Mouse (Mus musculus) cerebellum, adult 9-10 months (tissue): ENCODE results near the gene Irf2bpl.

ENCODE experiments used
- DNase-seq: peaks from one replicate; pipeline ENCODE4 v3.0.0; 2022

Irf2bpl gene

DNA sequence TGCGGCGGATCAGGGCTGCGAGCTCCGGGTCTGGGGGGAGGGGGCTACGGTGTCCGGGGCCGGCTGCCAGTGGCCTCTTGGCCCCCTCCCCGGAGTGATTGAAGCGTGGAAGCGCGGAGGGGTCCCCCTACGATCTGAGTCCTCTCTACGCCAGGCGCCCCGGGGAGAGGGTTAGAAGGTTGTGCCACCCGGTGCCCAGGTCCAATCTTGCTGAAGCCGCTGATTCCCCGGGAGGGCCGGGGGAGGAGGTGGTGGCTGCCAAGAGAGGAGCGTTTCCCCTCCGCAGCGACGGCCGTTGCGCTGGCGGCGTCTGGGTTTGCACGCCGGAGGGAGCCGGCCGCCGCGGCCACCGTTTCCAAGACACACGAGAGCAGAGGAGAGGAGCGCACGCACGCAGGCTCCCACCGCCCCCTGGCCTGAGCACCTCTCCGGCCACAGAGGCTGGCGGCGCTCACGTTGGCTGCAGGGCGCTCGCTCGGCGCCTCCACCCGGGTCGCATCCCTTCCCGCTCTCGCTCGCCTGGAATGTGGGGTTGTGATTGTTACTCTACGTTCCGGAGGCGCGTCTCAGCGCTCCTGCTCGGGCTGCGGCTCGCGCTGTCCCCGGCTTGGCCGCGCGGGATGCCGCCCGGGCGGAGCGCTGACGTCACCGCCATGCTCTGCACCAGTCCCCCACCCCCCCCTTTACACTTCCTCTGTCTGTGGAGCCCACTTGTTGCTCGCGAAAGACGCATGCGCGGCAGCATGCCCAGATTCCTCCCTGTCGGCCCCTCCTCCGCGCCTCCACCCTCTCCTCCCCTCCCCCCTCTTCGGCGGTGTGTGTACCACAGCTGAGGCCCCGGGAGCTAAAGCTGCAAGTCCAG is at the start of gene Irf2bpl:
Gene Irf2bpl (minus strand): TSS at position 602 of the 862 bp plus-strand sequence.
- peak; percentile 98 for DNase-seq

DNA sequence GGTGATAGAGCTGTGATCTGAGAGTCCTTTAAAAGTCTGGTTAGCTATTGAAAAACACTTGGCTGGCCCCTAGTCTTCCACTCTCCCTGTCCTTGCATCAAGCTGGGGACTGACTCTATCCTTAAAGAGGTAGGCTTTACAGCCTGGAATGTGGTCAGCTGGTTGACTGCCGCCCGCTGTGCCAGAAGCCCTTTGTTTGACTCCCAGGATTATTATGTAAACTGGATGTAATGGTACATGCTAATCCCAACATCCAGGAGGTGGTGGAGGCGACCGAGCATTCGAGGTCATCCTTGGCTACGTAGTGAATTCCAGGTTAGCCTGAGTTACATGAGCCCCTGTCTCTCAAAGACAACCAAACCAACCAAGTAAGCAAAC is 48.0 kb upstream of the Irf2bpl start:
- DNase-seq = no peak

DNA sequence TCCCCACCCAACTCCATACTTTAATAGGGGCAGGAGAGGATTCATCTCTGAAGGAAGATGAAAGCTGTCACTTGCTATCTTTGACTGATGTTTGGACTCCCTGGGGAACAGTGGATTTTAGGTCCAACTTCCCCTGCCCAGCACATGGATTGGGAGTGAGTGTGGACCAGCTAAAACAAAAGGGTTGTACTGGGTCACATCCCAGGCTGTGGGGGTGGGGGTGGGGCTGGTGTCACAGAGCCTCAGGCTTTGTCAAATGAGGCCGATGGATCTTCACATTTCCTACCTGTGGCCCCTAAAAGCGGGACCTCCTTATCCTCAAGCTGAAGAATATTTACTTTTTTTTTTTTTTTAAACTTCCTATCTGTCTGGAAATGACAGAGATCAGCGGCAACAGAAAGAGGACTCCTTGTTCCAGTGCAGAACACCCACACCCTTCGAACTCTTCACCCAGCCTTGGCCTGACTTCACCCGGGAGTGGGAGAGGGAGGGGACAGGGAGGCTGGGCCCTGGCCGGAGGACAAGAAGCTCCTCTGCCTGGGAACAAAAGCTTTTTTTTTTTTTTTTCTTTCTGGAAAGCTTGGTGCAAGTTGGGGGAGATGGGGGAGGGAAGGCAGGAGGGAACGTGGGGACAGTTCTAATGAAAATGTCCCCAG is 47.4 kb upstream of the Irf2bpl start:
- DNase-seq = no peak

DNA sequence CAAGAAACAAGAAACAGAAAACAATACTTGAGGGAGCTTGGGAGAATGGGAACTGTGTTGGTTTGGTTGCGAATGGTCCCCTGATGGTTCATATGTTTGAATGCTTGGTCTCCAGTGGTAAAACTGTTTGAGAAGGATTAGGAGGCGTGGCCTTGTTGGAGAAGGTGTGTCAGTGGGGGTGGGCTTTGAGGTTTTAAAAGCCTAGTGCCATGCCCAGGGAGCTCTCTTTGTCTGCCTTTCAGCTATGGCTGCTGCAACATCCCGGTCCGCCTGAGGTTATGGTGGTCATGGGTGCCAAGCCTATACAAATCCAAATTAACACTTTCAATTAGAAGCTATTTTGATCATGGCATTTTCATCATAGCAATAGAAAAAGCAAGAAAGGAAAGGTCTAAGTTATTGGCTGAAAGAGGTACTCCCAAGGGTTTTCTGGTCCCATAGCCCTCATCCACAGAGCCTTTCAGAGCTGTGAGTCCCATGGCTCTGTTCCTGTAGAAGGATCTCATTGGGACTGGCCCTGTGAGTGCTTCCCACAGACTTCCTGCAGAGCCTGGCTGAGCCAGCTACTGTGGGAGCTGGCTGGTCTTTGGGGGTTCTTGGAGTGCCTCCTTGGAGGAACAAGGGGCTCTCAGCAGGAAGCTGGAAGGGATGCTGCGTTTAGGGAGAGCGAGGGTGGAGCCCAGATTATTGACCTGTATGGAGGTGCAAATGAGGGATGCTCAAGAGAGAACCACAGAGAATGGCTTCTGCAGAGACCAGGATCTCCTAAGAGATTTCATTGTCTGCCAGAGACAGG is 46.5 kb upstream of the Irf2bpl start:
- DNase-seq = no peak

- DNase-seq = peak; percentile 90
Observed at GRCm38 (mm10) chr12:86923837-86924236, 39.2 kb upstream of the Irf2bpl start.

DNA sequence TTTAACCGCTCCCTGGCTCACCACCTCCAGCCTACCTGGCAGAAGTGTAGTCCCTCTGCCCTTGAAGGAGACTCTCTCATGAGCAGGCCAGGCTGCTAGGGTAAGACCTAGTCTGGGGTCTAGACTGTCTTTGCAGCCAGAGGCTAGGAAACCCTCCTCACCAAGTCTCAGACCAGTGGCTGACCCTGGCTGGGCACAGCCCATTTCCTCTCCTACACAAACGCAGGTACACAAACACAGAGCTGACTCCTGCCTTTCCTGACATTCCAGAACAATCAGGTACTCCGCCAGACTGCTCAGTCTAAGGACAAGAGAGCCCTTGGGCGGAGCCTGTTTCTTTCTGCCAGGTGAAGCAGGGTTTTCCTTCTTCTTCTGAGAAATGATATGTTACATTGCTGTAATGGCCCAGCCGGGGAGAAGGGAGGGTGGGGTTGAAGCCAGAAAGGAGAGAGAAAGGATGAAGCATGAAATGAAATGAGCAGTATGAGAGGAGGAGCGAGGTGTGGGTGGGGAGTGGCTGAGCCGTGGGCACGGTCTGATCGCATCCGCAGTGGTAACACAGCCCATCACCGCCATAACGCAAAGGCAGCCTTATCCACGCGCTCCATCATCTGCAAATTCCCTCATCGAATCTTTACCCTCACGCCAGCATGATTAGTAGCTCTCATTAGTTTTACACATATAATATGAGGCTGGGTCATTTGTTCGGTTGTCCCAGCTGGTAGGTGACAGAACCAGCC is 34.6 kb upstream of the Irf2bpl start:
- no peak for DNase-seq

- no peak for DNase-seq
Observed at GRCm38 (mm10) chr12:86918361-86918967, 33.9 kb upstream of the Irf2bpl start.

DNA sequence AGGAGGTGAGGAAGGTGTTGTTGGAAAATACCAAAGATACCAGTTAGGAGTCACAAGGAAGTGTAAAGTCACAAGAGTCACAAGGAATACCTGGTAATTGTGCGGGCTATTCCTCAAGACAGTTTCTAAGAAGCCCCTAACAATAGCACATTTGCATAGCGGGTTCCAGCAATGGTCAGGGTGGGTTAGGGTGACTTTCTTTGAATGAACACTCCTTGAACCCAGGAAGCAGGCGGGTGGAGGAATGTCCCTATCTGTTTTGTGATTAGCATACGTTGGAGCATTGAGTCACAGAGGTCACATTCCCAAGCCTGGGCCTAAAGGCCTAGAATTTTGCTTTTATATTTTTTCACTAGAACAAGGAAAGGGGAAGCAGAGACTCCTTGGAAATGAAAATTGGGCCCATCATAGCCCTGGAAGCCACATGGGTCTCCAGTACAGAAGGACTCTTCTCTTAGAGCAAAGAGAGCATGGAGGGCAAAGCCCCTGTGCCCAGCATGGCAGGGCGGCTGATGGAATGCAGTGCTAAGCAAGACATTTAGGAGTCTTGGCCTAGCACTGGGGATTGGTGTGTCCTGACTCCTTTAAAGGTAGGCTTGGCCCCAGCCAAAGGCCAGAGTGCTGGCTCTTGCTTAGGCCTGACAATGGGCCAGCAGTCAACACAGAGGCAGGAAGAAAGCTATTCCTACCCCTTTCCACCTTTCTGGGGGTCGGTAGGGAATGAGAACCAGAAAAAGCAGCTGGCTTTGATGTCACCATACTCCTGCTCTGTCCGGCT is 32.4 kb upstream of the Irf2bpl start:
- DNase-seq = no peak

- DNase-seq = peak; percentile 89
Observed at GRCm38 (mm10) chr12:86915617-86916016, 31.0 kb upstream of the Irf2bpl start.

DNA sequence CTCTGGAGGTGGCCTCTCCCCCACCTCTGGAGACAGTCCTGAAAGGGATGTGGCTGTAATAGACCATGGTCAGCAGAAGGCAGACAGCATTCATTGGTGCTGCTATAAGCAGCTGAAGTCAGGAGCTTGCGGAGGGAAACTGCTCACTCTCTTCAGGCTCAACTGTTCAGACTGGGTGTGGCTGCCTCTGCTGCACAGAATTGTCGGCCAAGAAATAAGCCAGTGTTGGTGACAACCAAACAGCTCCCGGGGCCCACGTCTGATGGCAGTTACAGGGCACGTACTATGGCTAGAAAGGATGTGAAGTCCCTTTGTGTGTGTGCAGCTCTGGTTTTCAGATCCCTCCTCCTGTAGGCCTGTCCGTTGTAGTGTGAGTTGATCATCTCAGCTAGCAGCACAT is 30.2 kb upstream of the Irf2bpl start:
- no peak for DNase-seq

DNA sequence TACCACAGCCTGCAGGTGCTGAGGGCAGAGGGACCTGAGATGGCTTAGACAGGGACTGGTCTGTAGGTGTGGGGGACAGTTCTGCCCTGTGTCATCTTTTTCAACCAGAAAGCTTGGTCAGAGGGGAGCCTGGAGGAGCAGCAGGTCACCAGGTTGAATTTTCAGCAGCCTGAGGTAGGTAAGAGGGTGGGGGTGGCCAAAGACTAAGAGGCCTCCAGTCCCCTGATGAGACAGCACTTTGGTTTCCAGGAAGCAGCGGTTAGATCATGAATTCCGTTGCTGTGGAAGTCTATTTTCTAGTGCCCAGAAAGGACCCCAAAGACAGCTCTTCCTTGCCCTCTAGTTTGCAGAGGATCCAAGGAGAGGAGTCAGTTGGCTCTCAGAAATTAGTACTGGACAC is 29.8 kb upstream of the Irf2bpl start:
- DNase-seq = no peak

- no peak for DNase-seq
Observed at GRCm38 (mm10) chr12:86912335-86913093, 27.9 kb upstream of the Irf2bpl start.

DNA sequence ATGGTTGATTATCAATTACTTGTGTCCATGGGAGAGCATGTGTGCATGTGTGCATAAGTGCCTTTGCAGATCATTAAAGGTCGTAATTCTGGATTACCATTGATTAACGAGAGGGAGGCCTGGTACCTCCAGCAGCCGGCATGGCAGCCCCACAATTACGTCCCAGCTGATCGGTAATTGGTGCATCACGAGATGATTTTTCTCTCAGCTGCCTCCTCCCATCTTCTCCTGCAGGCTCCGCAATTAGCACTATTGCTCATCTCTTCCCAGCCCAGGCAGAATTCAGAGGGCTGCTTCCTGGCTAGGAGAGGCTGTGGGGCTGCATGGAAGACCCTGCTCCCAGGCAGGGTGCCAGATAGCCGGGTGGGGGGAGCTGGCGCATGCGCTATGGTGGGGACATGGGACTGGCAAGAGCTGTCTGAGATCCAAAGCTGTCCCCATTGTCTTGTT is 26.9 kb upstream of the Irf2bpl start:
- DNase-seq = no peak

GRCm38 (mm10) chr12:86906395-86906794 is 21.8 kb upstream of the Irf2bpl start:
- peak; percentile 89 for DNase-seq

GRCm38 (mm10) chr12:86905876-86906275 is 21.3 kb upstream of the Irf2bpl start:
- DNase-seq = no peak

GRCm38 (mm10) chr12:86905203-86905602 is 20.6 kb upstream of the Irf2bpl start:
- DNase-seq = peak; percentile 82

GRCm38 (mm10) chr12:86903828-86904806 is 19.5 kb upstream of the Irf2bpl start:
- DNase-seq = no peak

DNA sequence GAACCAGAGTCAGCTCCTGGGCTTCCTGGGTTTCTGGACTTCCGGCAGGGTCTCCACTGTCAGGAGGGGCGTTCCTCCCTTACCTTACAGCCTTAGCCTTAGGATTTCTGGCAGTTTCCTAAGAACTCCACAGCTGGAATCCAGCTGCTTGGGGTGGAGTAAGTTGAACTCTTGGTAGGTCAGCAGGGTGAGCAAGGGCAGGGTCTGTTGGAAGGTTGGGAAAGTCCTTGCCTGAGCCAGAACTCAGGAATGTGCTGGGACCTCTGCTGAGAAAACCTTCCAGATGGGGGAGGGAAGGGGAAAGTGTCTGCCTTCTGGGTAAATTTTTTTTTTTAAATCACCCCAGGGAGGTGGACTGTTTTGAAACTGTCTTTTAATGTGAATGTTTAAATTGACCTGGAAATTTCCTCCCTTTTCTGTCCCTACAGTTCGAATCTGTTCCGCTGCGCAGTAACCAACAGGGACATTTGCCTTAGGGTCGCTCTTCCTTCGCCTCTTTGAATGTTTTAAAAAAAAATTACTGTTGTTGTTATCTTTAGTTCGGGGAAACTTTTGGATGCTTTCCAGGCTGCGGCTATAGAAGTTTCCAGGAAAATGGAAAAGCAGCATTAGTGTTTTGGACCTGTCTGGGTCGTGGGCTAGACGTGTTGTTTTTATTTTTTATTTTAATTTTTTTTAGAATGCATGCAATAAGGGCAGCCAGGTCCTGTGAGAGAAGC is 15.0 kb upstream of the Irf2bpl start:
- no peak for DNase-seq

DNA sequence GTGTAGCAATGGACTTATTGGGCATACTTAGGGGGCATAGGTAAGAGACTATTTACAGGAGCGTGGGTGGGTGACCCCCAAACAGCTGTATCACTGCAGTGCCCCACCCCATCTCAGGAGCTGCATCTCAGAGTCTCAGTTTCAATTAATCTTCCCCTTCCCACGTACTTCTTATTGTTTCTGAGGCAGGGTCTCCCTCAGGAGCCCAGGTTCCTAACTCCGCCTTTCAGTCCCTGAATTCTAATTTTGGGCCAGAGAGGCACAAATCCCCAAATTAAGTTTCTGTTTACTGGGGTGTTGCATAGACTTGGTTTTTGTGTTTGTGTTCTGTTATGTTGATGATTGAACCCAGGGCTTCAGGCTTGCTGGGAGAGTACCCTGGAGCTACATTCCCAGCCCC is 13.8 kb upstream of the Irf2bpl start:
- no peak for DNase-seq
